Mouse (Mus musculus) forebrain, embryonic 16.5 days (tissue): ENCODE measurements around the gene Ssh2. TPM values are rescaled to one million over a fixed set of nuclear protein-coding genes. Genes with fewer than 3 reads are reported as not detected.

ENCODE experiments used
- ATAC-seq: fragments of 200-750 bp; cut with Nextera tagmentation; 2 replicates; pipeline ENCODE4 v1.8.0; 2017; ENCODE audit warnings: mild to moderate bottlenecking, moderate library complexity
- H3K27ac ChIP-seq: fragments of 300-500 bp; sonication (generic); 2 replicates; pipeline ENCODE4 v1.5.1; 2014; ENCODE audit warnings: low read length, control low read depth
- H3K27me3 ChIP-seq: fragments of 300-500 bp; sonication (generic); replicated peaks from 2 replicates; pipeline ENCODE4 v1.6.1; 2014; ENCODE audit warnings: low read length; ENCODE audit not compliant: control insufficient read depth, insufficient read depth
- H3K36me3 ChIP-seq: fragments of 300-500 bp; sonication (generic); 2 replicates; pipeline ENCODE4 v1.6.1; 2014; ENCODE audit not compliant: control insufficient read depth, insufficient read depth
- H3K4me1 ChIP-seq: fragments of 300-500 bp; sonication (generic); replicated peaks from 2 replicates; pipeline ENCODE4 v1.6.1; 2014; ENCODE audit warnings: low read length; ENCODE audit not compliant: control insufficient read depth, insufficient read depth
- H3K4me2 ChIP-seq: fragments of 300-500 bp; sonication (generic); 2 replicates; pipeline ENCODE4 v1.6.1; 2014; ENCODE audit warnings: mild to moderate bottlenecking, low read length, control low read depth
- H3K4me3 ChIP-seq: fragments of 300-500 bp; sonication (generic); replicated peaks from 2 replicates; pipeline ENCODE4 v1.5.1; 2014; ENCODE audit warnings: mild to moderate bottlenecking, low read length, control low read depth
- H3K9ac ChIP-seq: fragments of 300-500 bp; sonication (generic); replicated peaks from 2 replicates; pipeline ENCODE4 v1.6.1; 2014; ENCODE audit warnings: low read depth, low read length, control low read depth
- H3K9me3 ChIP-seq: fragments of 300-500 bp; sonication (generic); 2 replicates; pipeline ENCODE4 v1.6.1; 2016; ENCODE audit warnings: low read length; ENCODE audit not compliant: control insufficient read depth
- WGBS: fragments of 180-500 bp; shearing (Covaris S2); extraction: QIAGEN DNeasy Blood & Tissue Kit; methylation state at CpG from one replicate; pipeline ENCODE4 v1.1.7; 2014; 5-methylcytosine and 5-hydroxymethylcytosine counted together
- polyA plus RNA-seq: library from polyadenylated mRNA; unstranded; fragments of >200 nt; fragmentation: Nextera tagmentation; extraction: Ambion mirVana; gene quantifications from 2 replicates; pipeline ENCODE4 v1.2.1, GENCODE M21; 2015

The Ssh2 gene
- polyA plus RNA-seq, 1 experiment from 2014 or later, result 22.1 TPM

GRCm38 (mm10) chr11:77440081-77440480, 224.0 kb downstream of the Ssh2 start:
- WGBS, result 84% methylated on average over 9 of the region's 9 CpGs
- ATAC-seq, result no peak

GRCm38 (mm10) chr11:77441020-77441419, 224.9 kb downstream of the Ssh2 start:
- H3K36me3 ChIP-seq, result peaks cover 14% of the 10 kb centered on the region
- H3K27ac ChIP-seq, result no peak overlapping the region
- WGBS, result 84% methylated on average over 8 of the region's 8 CpGs
- ATAC-seq, result no peak
- no peaks in the 10 kb centered on the region for H3K4me1 ChIP-seq
- no peak overlapping the region for H3K4me2 ChIP-seq
- no peaks in the 10 kb centered on the region for H3K27me3 ChIP-seq
- no peaks in the 10 kb centered on the region for H3K9me3 ChIP-seq
- H3K9ac ChIP-seq, result no peak overlapping the region
- H3K4me3 ChIP-seq, result no peak overlapping the region

More at GRCm38 (mm10) chr11:77440081-77440480, 224.0 kb downstream of the Ssh2 start:
- no peaks in the 10 kb centered on the region for H3K27me3 ChIP-seq
- no peak overlapping the region for H3K4me3 ChIP-seq
- H3K4me2 ChIP-seq, result no peak overlapping the region
- H3K9me3 ChIP-seq, result no peaks in the 10 kb centered on the region
- no peaks in the 10 kb centered on the region for H3K4me1 ChIP-seq
- H3K36me3 ChIP-seq, result peaks cover 14% of the 10 kb centered on the region
- H3K27ac ChIP-seq, result no peak overlapping the region
- no peak overlapping the region for H3K9ac ChIP-seq

- no peak overlapping the region for H3K4me2 ChIP-seq
- ATAC-seq, result no peak
- no peak overlapping the region for H3K4me3 ChIP-seq
- no peak overlapping the region for H3K27ac ChIP-seq
- WGBS, result 81% methylated on average over 7 of the region's 7 CpGs
- no peak overlapping the region for H3K9ac ChIP-seq
- peaks cover 14% of the 10 kb centered on the region for H3K36me3 ChIP-seq
- H3K27me3 ChIP-seq, result no peaks in the 10 kb centered on the region
- no peaks in the 10 kb centered on the region for H3K9me3 ChIP-seq
- no peaks in the 10 kb centered on the region for H3K4me1 ChIP-seq
Observed at GRCm38 (mm10) chr11:77442186-77443170, 226.4 kb downstream of the Ssh2 start.

GRCm38 (mm10) chr11:77444939-77445338, 228.9 kb downstream of the Ssh2 start:
- Histone ChIP-seq H3K4me2 (no peak overlapping the region), H3K36me3 (peaks cover 14% of the 10 kb centered on the region), H3K27ac (no peak overlapping the region), H3K27me3 (no peaks in the 10 kb centered on the region), H3K9ac (no peak overlapping the region), H3K9me3 (no peaks in the 10 kb centered on the region), H3K4me1 (no peaks in the 10 kb centered on the region), H3K4me3 (no peak overlapping the region)
- WGBS, result 76% methylated on average over 2 of the region's 2 CpGs
- no peak for ATAC-seq

- H3K4me2 ChIP-seq, result no peak overlapping the region
- H3K27me3 ChIP-seq, result no peaks in the 10 kb centered on the region
- no peak overlapping the region for H3K27ac ChIP-seq
- H3K9me3 ChIP-seq, result no peaks in the 10 kb centered on the region
- 61% methylated on average over 6 of the region's 6 CpGs for WGBS
- no peak overlapping the region for H3K9ac ChIP-seq
- H3K4me1 ChIP-seq, result no peaks in the 10 kb centered on the region
- ATAC-seq, result no peak
- H3K36me3 ChIP-seq, result peaks cover 12% of the 10 kb centered on the region
- no peak overlapping the region for H3K4me3 ChIP-seq
Observed at GRCm38 (mm10) chr11:77446628-77447041, 230.5 kb downstream of the Ssh2 start.

GRCm38 (mm10) chr11:77449224-77449623, 233.1 kb downstream of the Ssh2 start:
- Histone ChIP-seq H3K27ac (no peak overlapping the region), H3K27me3 (no peaks in the 10 kb centered on the region), H3K4me3 (no peak overlapping the region), H3K4me1 (no peaks in the 10 kb centered on the region), H3K36me3 (0 out of 2 replicates have a peak, but pooled peaks cover 7% of the 10 kb centered on the region), H3K4me2 (no peak overlapping the region), H3K9me3 (no peaks in the 10 kb centered on the region), H3K9ac (no peak overlapping the region)
- ATAC-seq, result no peak
- whole genome bisulfite sequencing, result 91% methylated on average over 7 of the region's 7 CpGs

- H3K27ac ChIP-seq, result no peak overlapping the region
- H3K9me3 ChIP-seq, result no peaks in the 10 kb centered on the region
- H3K4me3 ChIP-seq, result no peak overlapping the region
- no peak overlapping the region for H3K4me2 ChIP-seq
- H3K9ac ChIP-seq, result no peak overlapping the region
- 95% methylated on average over 2 of the region's 2 CpGs for WGBS
- H3K36me3 ChIP-seq, result 0 out of 2 replicates have a peak, but pooled peaks cover 7% of the 10 kb centered on the region
- ATAC-seq, result no peak
- H3K4me1 ChIP-seq, result no peaks in the 10 kb centered on the region
- no peaks in the 10 kb centered on the region for H3K27me3 ChIP-seq
Observed at GRCm38 (mm10) chr11:77451670-77452069, 235.6 kb downstream of the Ssh2 start.

- Histone ChIP-seq H3K4me1 (no peaks in the 10 kb centered on the region), H3K27me3 (no peaks in the 10 kb centered on the region), H3K27ac (no peak overlapping the region), H3K9ac (no peak overlapping the region), H3K36me3 (0 out of 2 replicates have a peak, but pooled peaks cover 7% of the 10 kb centered on the region), H3K4me2 (no peak overlapping the region), H3K9me3 (no peaks in the 10 kb centered on the region), H3K4me3 (no peak overlapping the region)
- 92% methylated on average over 2 of the region's 2 CpGs for WGBS
- ATAC-seq, result no peak
Observed at GRCm38 (mm10) chr11:77453388-77453787, 237.3 kb downstream of the Ssh2 start.

- ATAC-seq, result no peak
- Histone ChIP-seq H3K9me3 (no peaks in the 10 kb centered on the region), H3K9ac (no peak overlapping the region), H3K4me3 (no peak overlapping the region), H3K36me3 (0 out of 2 replicates have a peak, but pooled peaks cover 4% of the 10 kb centered on the region), H3K27me3 (no peaks in the 10 kb centered on the region; the same call in 1 of the 2 replicates), H3K27ac (no peak overlapping the region), H3K4me2 (no peak overlapping the region), H3K4me1 (no peaks in the 10 kb centered on the region)
- WGBS, result 82% methylated on average over 9 of the region's 9 CpGs
Observed at GRCm38 (mm10) chr11:77455770-77456510, 239.9 kb downstream of the Ssh2 start.
